Mouse (Mus musculus) gastrocnemius, postnatal 10 days (tissue): Measurements from ENCODE around the gene Pik3r5. TPM values are rescaled to one million over a fixed set of nuclear protein-coding genes. Genes with fewer than 3 reads are reported as not detected.

Source experiments
- DNase-seq: peaks from one replicate; pipeline ENCODE4 v3.0.0; 2021; ENCODE audit warnings: mixed read lengths
- long read RNA-seq, 2 experiments: library from polyadenylated mRNA; stranded (forward); transcript quantifications; one replicate each; pipeline ENCODE4 v2.0.0; 2021
- total RNA-seq, 2 experiments: library from RNA; stranded (reverse); gene quantifications; 2 replicates each; pipeline ENCODE4 v1.2.3; 2021

Pik3r5 gene
- total RNA-seq, result under 1 TPM; 0.52 to 0.54 TPM
- long read RNA-seq, experiment 1, partial matches to known transcripts, result 1 of 1 reads
- long read RNA-seq, experiment 1, other reads (novel, unspliced or antisense), result 0 of 1 reads
- long read RNA-seq, experiment 2, result 0 reads

- DNase-seq, result peak; percentile 83
Observed at GRCm38 (mm10) chr11:68431699-68432360, at the start of gene Pik3r5. Gene Pik3r5 (plus strand): TSS chr11:68432121.

GRCm38 (mm10) chr11:68383519-68383918 is 48.4 kb upstream of the Pik3r5 start:
- no peak for DNase-seq

- no peak for DNase-seq
Observed at GRCm38 (mm10) chr11:68384131-68384530, 47.8 kb upstream of the Pik3r5 start.

- DNase-seq, result no peak
Observed at GRCm38 (mm10) chr11:68384592-68385020, 47.3 kb upstream of the Pik3r5 start.

DNA sequence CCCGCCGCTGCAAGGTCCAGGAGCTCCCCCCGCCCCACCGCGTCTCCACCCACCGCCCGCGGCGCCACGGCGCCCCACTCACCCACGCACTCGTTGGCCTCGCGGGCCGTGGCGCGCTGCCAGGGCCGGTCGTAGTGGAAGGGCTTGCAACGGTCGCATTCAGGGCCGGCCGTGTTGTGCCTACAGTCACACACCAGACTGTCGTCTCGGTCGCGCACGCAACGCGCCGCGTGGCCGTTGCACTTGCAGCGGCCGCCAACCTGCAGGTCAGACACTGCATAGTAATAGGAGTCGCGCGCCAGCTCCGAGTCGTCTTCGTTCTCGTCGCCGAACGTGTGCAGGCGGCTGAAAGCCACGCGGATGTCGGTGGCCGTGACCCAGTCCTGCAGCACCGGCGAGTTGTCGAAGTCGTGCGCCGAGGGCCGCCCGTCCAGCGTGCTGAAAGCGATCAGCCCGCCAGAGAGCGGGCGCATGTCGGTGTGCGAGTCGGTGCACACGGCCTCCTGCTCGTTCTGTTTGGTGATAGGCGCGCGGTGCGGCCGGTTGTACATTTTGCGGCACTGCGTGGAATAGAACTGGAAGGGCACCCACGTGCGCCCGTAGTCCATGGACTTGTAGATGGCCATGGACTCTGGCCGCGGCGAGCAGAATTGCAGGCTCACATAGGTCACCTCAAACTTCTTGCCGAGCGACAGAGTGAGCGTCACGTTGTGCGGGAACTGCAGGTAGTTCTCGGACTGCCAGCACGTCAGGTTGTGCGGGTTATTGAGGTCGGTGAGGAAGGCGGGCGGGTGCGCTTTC is 46.7 kb upstream of the Pik3r5 start:
- peak; percentile 56 for DNase-seq

GRCm38 (mm10) chr11:68385921-68386588 is 45.9 kb upstream of the Pik3r5 start:
- peak; percentile 53 for DNase-seq

DNA sequence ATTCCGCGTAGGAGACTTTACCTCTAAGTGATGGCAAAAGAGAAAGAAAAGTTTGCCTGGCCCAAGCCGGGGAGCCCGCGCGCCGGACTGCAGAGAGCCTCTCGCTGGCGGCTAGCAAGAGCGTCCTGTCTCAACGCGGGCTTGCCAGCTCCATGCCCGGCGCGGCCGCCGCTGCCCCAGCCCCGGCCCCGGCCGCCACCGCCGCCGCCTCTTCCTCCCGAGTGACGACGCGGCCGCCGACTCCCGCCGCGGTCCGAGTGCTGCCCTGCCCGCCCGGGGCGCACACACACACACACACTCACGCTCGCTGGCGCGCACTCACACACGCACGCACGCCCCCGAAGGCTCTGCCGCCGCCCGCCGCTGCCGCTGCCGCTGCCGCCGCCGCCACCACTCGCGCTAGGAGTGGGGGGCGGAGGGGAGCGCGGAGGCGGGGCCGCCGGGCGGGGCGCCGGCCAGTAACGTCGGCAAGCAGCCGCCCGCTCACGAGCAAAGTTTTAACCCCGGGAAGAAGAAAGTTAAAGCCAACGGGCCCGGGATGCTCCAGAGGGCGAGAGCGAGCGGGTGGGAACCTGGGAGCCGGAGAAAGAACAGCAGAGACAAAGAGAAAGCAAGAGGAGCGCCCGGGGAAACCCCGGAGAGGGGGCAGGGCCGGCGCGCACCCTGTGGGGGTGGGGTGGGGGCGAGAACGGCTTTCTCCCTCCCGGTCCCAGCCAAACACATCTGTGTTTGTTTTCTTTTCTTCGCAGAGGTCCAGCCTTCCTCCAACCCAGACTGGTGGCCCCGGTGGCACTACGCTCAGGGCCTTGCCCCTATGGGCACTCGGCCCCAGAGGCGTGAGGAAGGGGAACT is 45.1 kb upstream of the Pik3r5 start:
- peak; percentile 68 for DNase-seq

DNA sequence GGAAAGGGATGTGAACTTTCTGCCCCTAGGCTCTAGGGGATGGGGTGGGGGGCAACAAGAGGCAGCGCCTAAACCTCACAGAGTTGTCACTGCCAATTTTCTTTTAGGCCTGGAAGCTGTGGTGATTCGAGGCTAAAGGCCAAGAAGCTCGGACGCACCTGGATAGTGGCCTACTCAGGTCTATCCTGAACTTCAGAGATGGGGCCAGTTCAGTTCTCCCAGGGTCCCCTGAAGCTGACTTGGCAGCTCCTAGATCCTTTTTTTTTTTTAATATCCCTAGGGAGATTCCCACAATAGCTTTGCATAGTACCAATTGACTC is 44.5 kb upstream of the Pik3r5 start:
- no peak for DNase-seq

DNA sequence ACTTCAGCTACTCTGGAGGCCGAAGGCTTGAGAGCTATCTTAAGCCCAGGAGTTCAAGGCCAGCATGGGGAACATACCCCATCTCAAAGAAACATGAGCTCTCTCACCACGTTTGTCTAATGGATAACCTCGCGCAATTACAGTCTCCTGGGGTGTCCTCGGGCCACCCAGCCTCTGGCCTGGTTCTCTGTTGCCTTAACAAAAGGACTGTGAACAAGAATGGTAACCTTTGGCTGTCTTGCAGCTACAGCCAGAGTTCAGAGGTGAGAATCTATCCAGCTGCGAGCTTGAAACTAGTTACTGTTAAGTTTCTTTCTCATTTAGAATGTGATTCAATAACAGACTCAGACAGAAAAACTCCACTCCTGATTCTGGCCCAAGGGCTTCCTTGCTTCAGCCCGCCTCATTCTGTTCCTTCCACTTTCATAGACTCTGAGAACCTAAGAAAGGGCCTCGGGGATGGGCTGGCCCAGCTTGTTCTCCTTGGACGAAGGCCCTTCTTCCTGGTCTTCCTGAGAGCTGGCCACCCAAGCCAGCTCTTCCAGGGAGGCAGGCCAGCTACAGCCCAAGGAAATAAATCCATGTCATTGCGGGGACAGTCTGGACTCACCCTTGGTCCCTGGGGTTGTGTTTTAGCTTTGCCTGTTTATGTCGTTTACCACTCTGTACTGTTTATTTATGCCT is 43.8 kb upstream of the Pik3r5 start:
- DNase-seq, result no peak

GRCm38 (mm10) chr11:68388655-68389015 is 43.3 kb upstream of the Pik3r5 start:
- DNase-seq, result no peak

DNA sequence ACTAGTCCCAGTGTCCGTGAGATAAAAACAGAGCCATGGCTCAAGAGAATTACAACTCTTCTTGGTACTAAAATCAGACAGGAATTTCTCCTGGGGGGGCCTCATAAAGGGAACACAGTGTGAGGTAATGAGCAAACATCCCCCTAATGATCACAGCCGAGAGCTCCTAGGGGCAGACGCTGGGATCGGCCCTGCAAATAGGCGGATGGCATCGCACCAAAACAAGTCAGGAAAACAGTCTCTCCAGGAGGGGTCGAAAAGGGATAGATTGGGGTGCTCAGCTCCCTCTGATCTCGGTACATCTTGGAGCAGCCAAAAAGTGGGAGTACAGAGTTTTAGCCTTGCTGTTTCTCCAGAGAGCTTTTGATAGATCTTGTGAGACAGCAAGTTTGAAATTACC is 42.3 kb upstream of the Pik3r5 start:
- no peak for DNase-seq

DNA sequence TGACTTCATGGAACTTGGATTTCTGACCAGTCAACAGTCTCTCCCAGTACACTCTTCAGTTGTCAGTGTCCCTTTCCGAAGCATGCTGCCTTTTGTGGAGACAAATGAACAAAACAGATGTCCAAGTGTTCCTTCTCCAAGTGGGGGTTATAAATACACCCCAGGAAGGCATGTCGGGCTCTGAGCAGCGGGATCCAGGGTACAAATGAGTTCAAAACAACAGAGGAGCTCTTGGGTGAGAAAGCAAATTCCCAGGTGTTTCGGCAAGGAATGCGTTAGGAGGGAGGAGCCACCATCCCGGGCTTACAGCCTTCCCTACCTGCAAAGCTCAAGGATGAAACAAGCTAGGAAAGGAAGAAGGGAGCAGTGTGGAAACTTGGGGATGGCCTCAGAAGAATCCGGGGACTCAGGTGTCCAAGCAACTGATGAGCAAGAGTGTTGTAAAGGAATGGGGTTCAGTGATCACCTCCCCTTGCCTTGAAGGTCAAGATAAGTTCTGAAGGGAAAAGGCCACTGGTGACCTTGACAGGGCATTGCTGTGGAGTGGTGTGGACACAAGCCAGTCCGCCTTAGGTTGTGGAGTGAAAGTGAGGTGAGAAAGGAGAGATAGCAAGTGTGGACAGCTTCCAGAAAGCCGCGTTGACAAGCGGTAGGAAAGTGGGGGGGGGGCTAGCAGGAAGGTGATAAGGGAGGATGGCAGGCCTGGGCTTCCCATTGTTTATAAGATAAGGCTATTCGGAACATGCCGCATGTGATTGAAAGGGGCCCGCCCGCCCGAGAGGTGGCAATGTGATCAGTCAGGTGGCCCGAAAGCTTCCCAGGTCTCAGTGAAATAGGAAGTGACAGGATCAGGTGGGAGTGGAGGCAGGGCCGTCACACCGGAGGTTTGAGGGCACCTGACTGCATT is 41.3 kb upstream of the Pik3r5 start:
- no peak for DNase-seq

DNA sequence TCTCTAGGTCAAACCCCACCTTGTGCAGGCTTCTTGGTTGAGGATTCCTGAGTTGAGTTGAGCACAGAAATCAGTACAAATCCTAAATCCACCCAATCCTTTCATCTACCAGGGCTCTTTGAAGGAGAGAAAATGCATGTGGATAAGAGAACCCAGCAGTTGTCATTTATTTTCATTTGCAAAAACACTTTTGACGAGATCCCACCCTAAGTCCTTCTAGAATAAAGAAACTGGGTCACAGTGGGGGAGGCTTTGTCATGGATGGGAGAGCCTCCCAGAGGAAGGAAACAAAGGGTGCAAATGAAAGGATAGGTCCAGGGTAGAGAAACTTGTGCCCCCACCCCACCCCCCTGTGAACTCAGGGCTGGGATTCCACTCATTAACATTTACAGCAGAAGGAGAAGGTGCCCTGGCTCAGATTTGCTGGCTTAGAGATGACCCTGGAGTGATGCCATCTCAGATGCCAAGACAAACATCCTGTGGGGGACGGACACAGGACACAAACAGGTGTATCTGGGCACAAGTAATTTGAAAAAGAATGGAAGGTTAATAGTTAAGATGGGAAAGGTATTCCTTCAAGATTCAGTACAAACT is 37.9 kb upstream of the Pik3r5 start:
- no peak for DNase-seq

- DNase-seq, result no peak
Observed at GRCm38 (mm10) chr11:68394749-68395148, 37.2 kb upstream of the Pik3r5 start.

GRCm38 (mm10) chr11:68395546-68395945 is 36.4 kb upstream of the Pik3r5 start:
- DNase-seq, result no peak

GRCm38 (mm10) chr11:68398891-68399547 is 32.9 kb upstream of the Pik3r5 start:
- DNase-seq, result no peak

- peak; percentile 29 for DNase-seq
Observed at GRCm38 (mm10) chr11:68399548-68400020, 32.3 kb upstream of the Pik3r5 start.

DNA sequence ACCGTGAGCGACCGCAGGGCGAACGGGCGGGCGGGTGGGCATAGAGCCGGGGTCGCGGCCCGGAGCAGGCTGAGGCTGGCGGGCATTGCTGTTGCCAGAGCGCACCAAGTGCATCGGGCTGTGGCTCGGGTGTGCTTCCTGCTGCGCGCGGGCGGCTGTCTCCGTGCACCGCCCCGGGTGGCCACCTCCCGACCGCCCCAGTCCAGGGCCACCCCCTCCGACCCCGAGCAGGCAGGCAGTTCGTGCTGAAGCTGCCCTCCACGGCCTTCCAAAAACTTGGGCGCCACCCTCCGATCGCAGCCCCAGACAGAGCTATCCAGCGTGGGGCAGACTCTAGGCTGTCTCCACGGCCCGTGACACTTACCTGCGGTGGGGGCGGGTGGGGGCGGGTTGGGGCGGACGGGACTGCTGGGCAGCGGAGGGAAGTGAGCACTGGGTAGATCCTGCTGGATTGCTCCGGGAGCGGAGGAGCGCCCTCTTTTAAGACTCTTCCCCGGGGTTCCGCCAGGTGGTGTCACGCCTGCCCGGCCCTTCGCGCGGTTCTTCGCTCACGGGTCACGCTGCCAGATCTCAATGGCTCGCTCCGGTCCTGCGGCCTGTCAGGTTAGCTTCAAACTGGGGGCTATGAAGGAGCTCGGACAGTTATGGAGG is 31.8 kb upstream of the Pik3r5 start:
- DNase-seq, result peak; percentile 41

DNA sequence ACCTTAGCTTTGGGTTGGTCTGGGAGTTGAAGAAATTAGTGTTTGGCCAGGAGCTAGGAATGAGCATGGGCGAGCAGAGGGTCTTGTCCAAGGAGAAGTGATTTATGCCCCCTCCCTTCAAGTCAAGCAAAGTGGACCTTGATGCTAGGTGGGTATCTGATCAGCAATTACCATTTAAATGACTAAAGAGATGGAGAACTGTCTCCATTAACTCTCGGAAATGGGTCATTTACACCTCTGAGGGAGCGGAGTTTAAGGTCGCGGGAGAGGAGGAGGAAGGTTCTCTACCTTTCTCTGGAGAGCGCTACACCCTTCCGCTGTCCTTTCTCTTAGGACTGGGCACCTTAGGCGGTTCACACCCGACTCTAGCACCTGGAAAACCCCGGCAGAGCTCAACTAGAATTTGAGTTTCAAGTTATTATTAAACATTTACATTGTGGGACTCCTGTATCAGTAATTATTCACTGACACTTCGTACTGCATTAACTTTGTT is 31.1 kb upstream of the Pik3r5 start, which contains the start of gene Ntn1:
TSS of gene Ntn1 (minus strand) at position 97 of the 493 bp plus-strand sequence.
- no peak for DNase-seq
